Mouse (Mus musculus) kidney, adult 2 months (tissue): ENCODE data around the gene Atad3a.

Experiments used
- CTCF ChIP-seq: fragments of 200-500 bp; conservative IDR thresholded peaks from 2 replicates; pipeline ENCODE4 v1.5.1; 2011; ENCODE audit warnings: low read depth, mild to moderate bottlenecking, control low read depth, low read length, moderate library complexity, mixed read lengths; ENCODE audit not compliant: insufficient read depth, insufficient read length
- POLR2A ChIP-seq: fragments of 200-500 bp; IDR thresholded peaks from one replicate; pipeline ENCODE4 v1.6.1; 2011; ENCODE audit warnings: low read depth, low read length, control low read depth

DNA sequence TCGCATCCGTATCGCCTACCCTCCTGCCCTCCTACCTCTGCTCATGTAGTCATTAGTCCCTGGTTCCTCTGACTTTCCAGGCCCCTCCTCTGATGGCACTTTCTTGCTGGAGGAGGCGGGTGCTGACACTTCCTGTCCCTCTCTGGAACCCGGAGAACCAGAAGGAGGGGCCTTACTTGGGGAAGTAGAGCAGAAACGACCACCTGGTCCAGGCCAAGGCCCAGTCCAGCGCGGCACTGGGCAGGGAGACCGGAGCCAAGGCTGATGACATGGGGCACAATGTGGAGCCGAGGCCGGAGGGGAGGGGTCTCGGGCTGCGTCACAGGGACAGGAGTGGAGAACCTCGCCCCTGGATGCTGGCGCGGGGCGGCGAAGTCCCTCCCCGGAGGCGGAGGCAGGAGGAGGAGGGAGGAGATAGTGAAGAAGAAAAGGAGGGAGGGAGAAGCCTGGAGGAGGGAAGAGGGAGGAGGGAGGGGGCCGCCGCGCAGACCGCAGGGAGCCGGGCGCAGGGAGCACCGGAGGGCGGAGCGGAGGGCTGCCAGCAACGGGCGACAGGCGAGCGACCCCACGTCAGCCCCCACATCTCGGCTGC, 26.4 kb downstream of the Atad3a start, which contains the start of gene Tmem240:
- TF ChIP-seq POLR2A (no peak), CTCF (no peak)
